Mouse (Mus musculus) kidney, adult 11 months (tissue): ENCODE measurements around the gene Upp2.
A peak's percentile ranks its signal among the peaks of the same experiment; 100 is the strongest.

Experiments used
- DNase-seq: peaks from one replicate; pipeline ENCODE4 v3.0.0; 2022

Upp2 gene

GRCm38 (mm10) chr2:58552296-58552695, 14.8 kb upstream of the Upp2 start:
- DNase-seq = no peak

GRCm38 (mm10) chr2:58557045-58557845, 9.9 kb upstream of the Upp2 start:
- DNase-seq = no peak

- no peak for DNase-seq
These were observed 5.0 kb upstream of the Upp2 start for GRCm38 (mm10) chr2:58562137-58562536.

GRCm38 (mm10) chr2:58565267-58565666, 1.8 kb upstream of the Upp2 start:
- DNase-seq = peak; percentile 27

GRCm38 (mm10) chr2:58566049-58566409, 1.1 kb upstream of the Upp2 start:
- DNase-seq = no peak

- peak; percentile 62 for DNase-seq
These were observed 560 bp upstream of the Upp2 start for GRCm38 (mm10) chr2:58566410-58567065.

- peak; percentile 28 for DNase-seq
These were observed 995 bp downstream of the Upp2 start for GRCm38 (mm10) chr2:58567866-58568719.

- DNase-seq = no peak
These were observed 1.9 kb downstream of the Upp2 start for GRCm38 (mm10) chr2:58568841-58569645.

GRCm38 (mm10) chr2:58574167-58574566, 7.1 kb downstream of the Upp2 start:
- no peak for DNase-seq

- DNase-seq = no peak
These were observed 19.2 kb downstream of the Upp2 start for GRCm38 (mm10) chr2:58586311-58586710.

- no peak for DNase-seq
These were observed 22.5 kb downstream of the Upp2 start for GRCm38 (mm10) chr2:58589637-58590036.

GRCm38 (mm10) chr2:58590055-58590454, 23.0 kb downstream of the Upp2 start:
- DNase-seq = no peak

- no peak for DNase-seq
These were observed 28.3 kb downstream of the Upp2 start for GRCm38 (mm10) chr2:58595350-58595749.

GRCm38 (mm10) chr2:58596774-58597342, 29.8 kb downstream of the Upp2 start:
- DNase-seq = peak; percentile 7

GRCm38 (mm10) chr2:58597556-58597955, 30.5 kb downstream of the Upp2 start:
- DNase-seq = no peak

- no peak for DNase-seq
These were observed 32.5 kb downstream of the Upp2 start for GRCm38 (mm10) chr2:58599639-58600038.

- no peak for DNase-seq
These were observed 34.3 kb downstream of the Upp2 start for GRCm38 (mm10) chr2:58601382-58601781.

- no peak for DNase-seq
These were observed 36.3 kb downstream of the Upp2 start for GRCm38 (mm10) chr2:58603379-58603778.

GRCm38 (mm10) chr2:58604791-58605190, 37.7 kb downstream of the Upp2 start:
- no peak for DNase-seq

GRCm38 (mm10) chr2:58613720-58614119, 46.6 kb downstream of the Upp2 start:
- no peak for DNase-seq

- peak; percentile 2 for DNase-seq
These were observed 47.8 kb downstream of the Upp2 start for GRCm38 (mm10) chr2:58614851-58615250.

- no peak for DNase-seq
These were observed 48.7 kb downstream of the Upp2 start for GRCm38 (mm10) chr2:58615766-58616165.
